Mouse (Mus musculus) stomach, postnatal 0 days (tissue): ENCODE results near the gene Zdhhc19.

ENCODE experiments used
- CTCF ChIP-seq: IDR thresholded peaks from 2 replicates; pipeline ENCODE4 v1.5.1; 2016; ENCODE audit warnings: antibody characterized with exemption, low read depth, mild to moderate bottlenecking, moderate library complexity
- EP300 ChIP-seq: optimal IDR thresholded peaks from 2 replicates; pipeline ENCODE3; 2016; ENCODE audit warnings: antibody characterized with exemption

- TF ChIP-seq CTCF = peak; percentile 98
- no peak for TF ChIP-seq EP300
These were observed 3.5 kb downstream of the Zdhhc19 start for GRCm38 (mm10) chr16:32499430-32500037.
